Mouse (Mus musculus): ENCODE data around the gene Hrasls. TPM values are rescaled to one million over a fixed set of nuclear protein-coding genes. Genes with fewer than 3 reads are reported as not detected.

Gene Hrasls
- polyA plus RNA-seq, 1 experiment from 2014 or later: 2.8 TPM

Other genes with a start within 250 kb of the Hrasls start
- gene Atp13a5, start 169.0 kb downstream of the Hrasls start, polyA plus RNA-seq (2014; fragmentation: Nextera tagmentation; extraction: Ambion mirVana): 1.4 TPM in 2 replicates